In genomic region chr10:37400991-37401390, GRCm38 (mm10) we compare ENCODE assay signal across 11 mouse cellular contexts.
DNase-seq lines count a peak whose midpoint lies in the region; ATAC-seq lines count a peak whose summit lies in the region.
"Had no signal": no experiment of that assay in that cellular context is flagged by ENCODE, and none has a peak within 500 bp of the region (broad histone marks: within the 10 kb centered on the region; RNA-seq: fewer than 3 reads in every experiment).

No protein-coding gene starts in this region.

- H3K9me3 ChIP-seq in heart, embryonic 15.5 days (replicated peaks), result no peaks in the 10 kb centered on the region
- H3K9me3 ChIP-seq in heart, embryonic 10.5 days, result no peaks in the 10 kb centered on the region
- no peaks in the 10 kb centered on the region for H3K9me3 ChIP-seq in midbrain, embryonic 10.5 days (replicated peaks)
- no peaks in the 10 kb centered on the region for H3K9me3 ChIP-seq in midbrain, embryonic 16.5 days (replicated peaks; ENCODE audit: control insufficient read depth, low read length, poor library complexity, severe bottlenecking)
- no peaks in the 10 kb centered on the region for H3K9me3 ChIP-seq in forebrain, embryonic 16.5 days (ENCODE audit: control insufficient read depth, low read length)
- H3K9me3 ChIP-seq: liver, embryonic 15.5 days had no signal

- H3K9ac ChIP-seq in heart, embryonic 15.5 days, result no peak overlapping the region
- H3K9ac ChIP-seq in midbrain, embryonic 16.5 days (ENCODE audit: low read depth, low read length), result no peak overlapping the region
- no peak overlapping the region for H3K9ac ChIP-seq in forebrain, embryonic 16.5 days (replicated peaks; ENCODE audit: low read depth, low read length)
- H3K9ac ChIP-seq: liver, embryonic 15.5 days had no signal

- H3K4me3 ChIP-seq in heart, embryonic 15.5 days, result no peak overlapping the region
- no peak overlapping the region for H3K4me3 ChIP-seq in heart, embryonic 10.5 days
- no peak overlapping the region for H3K4me3 ChIP-seq in midbrain, embryonic 10.5 days
- no peak overlapping the region for H3K4me3 ChIP-seq in midbrain, embryonic 16.5 days (ENCODE audit: low read depth, low read length)
- H3K4me3 ChIP-seq in forebrain, embryonic 16.5 days (replicated peaks; ENCODE audit: low read length), result no peak overlapping the region
- H3K4me3 ChIP-seq: liver, embryonic 15.5 days had no signal

- 28% methylated on average over 1 of the region's 1 CpGs for WGBS in heart, embryonic 15.5 days
- WGBS in heart, embryonic 10.5 days, result 37% methylated on average over 1 of the region's 1 CpGs
- WGBS in midbrain, embryonic 10.5 days, result 73% methylated on average over 1 of the region's 1 CpGs
- WGBS in midbrain, embryonic 16.5 days, result 57% methylated on average over 1 of the region's 1 CpGs
- 31% methylated on average over 1 of the region's 1 CpGs for WGBS in forebrain, embryonic 16.5 days

- H3K36me3 ChIP-seq in heart, embryonic 15.5 days, result no peaks in the 10 kb centered on the region
- no peaks in the 10 kb centered on the region for H3K36me3 ChIP-seq in heart, embryonic 10.5 days
- no peaks in the 10 kb centered on the region for H3K36me3 ChIP-seq in midbrain, embryonic 10.5 days
- H3K36me3 ChIP-seq in midbrain, embryonic 16.5 days (ENCODE audit: control insufficient read depth, insufficient read depth, low read length), result no peaks in the 10 kb centered on the region
- no peaks in the 10 kb centered on the region for H3K36me3 ChIP-seq in forebrain, embryonic 16.5 days (ENCODE audit: control insufficient read depth, insufficient read depth)
- H3K36me3 ChIP-seq: liver, embryonic 15.5 days had no signal

- no peaks in the 10 kb centered on the region for H3K27me3 ChIP-seq in heart, embryonic 15.5 days
- no peaks in the 10 kb centered on the region for H3K27me3 ChIP-seq in heart, embryonic 10.5 days (ENCODE audit: insufficient read depth, poor library complexity, severe bottlenecking)
- H3K27me3 ChIP-seq in midbrain, embryonic 10.5 days (ENCODE audit: low read depth, poor library complexity, severe bottlenecking), result no peaks in the 10 kb centered on the region
- H3K27me3 ChIP-seq in midbrain, embryonic 16.5 days (ENCODE audit: control insufficient read depth, insufficient read depth, low read depth, low read length), result no peaks in the 10 kb centered on the region
- no peaks in the 10 kb centered on the region for H3K27me3 ChIP-seq in forebrain, embryonic 16.5 days (replicated peaks; ENCODE audit: control insufficient read depth, insufficient read depth, low read length)
- H3K27me3 ChIP-seq: liver, embryonic 15.5 days had no signal

- 0 out of 2 replicates have a peak overlapping the region, but pooled peaks have one; percentile 15 for H3K27ac ChIP-seq in heart, embryonic 15.5 days
- no peak overlapping the region for H3K27ac ChIP-seq in heart, embryonic 10.5 days
- H3K27ac ChIP-seq in midbrain, embryonic 10.5 days (replicated peaks), result peak overlapping the region; percentile 67
- H3K27ac ChIP-seq in midbrain, embryonic 16.5 days (ENCODE audit: low read length), result no peak overlapping the region
- H3K27ac ChIP-seq in forebrain, embryonic 16.5 days (ENCODE audit: low read length), result no peak overlapping the region
- H3K27ac ChIP-seq: liver, embryonic 15.5 days had no signal

- no peak for DNase-seq in heart, embryonic 10.5 days (ENCODE audit: low spot score)
- DNase-seq in midbrain, embryonic 10.5 days (ENCODE audit: low spot score), result no peak
- DNase-seq in cerebellum, adult 9-10 months, result peak; percentile 75
- no peak for DNase-seq in ovary, postnatal 14 days (ENCODE audit: low spot score)
- DNase-seq: adrenal gland, postnatal 14 days; right cerebral cortex, postnatal 4 days had no signal

- H3K4me2 ChIP-seq in heart, embryonic 15.5 days, result no peak overlapping the region
- H3K4me2 ChIP-seq in midbrain, embryonic 16.5 days (ENCODE audit: low read length), result no peak overlapping the region
- H3K4me2 ChIP-seq in forebrain, embryonic 16.5 days (ENCODE audit: low read length), result no peak overlapping the region
- H3K4me2 ChIP-seq: liver, embryonic 15.5 days had no signal

- ATAC-seq in heart, embryonic 15.5 days (replicated peaks; ENCODE audit: insufficient number of reproducible peaks, insufficient read depth, low FRiP score, low read depth), result no peak
- no peak for ATAC-seq in midbrain, embryonic 16.5 days
- peak; percentile 47 for ATAC-seq in forebrain, embryonic 16.5 days
- ATAC-seq in granulocyte monocyte progenitor cell, adult 5-6 weeks (replicated peaks; ENCODE audit: poor library complexity, severe bottlenecking), result no peak

- H3K4me1 ChIP-seq in heart, embryonic 15.5 days (replicated peaks), result peaks cover 16% of the 10 kb centered on the region
- peaks cover 11% of the 10 kb centered on the region; the same call in 1 of the 2 replicates for H3K4me1 ChIP-seq in heart, embryonic 10.5 days
- H3K4me1 ChIP-seq in midbrain, embryonic 10.5 days, result peaks cover 43% of the 10 kb centered on the region
- H3K4me1 ChIP-seq in midbrain, embryonic 16.5 days (ENCODE audit: control insufficient read depth, insufficient read depth, low read length), result 0 out of 2 replicates have a peak, but pooled peaks cover 2% of the 10 kb centered on the region
- H3K4me1 ChIP-seq in forebrain, embryonic 16.5 days (replicated peaks; ENCODE audit: control insufficient read depth, insufficient read depth, low read length), result peaks cover 19% of the 10 kb centered on the region
- H3K4me1 ChIP-seq: liver, embryonic 15.5 days had no signal

Comparison
In these comparisons a context has a peak if more than half of its experiments do, and no peak if none do; other contexts are left out.
1. H3K27ac ChIP-seq: peak in heart, embryonic 15.5 days (single experiment) and midbrain, embryonic 10.5 days (single experiment); none in heart, embryonic 10.5 days (single experiment), midbrain, embryonic 16.5 days (single experiment) and forebrain, embryonic 16.5 days (single experiment).